Mouse (Mus musculus) ES-Bruce4 (cell line): ENCODE results near the gene Scamp1.

Experiments
- CTCF ChIP-seq: IDR thresholded peaks from one replicate; pipeline ENCODE4 v1.8.1; 2011; ENCODE audit warnings: low read depth, low read length
- EP300 ChIP-seq: IDR thresholded peaks from 2 replicates; pipeline ENCODE4 v1.6.1; 2011; ENCODE audit warnings: low read depth, low read length; ENCODE audit not compliant: insufficient read depth
- POLR2A ChIP-seq: IDR thresholded peaks from one replicate; pipeline ENCODE4 v1.8.1; 2011; ENCODE audit warnings: low read length; ENCODE audit not compliant: insufficient read depth

- no peak for TF ChIP-seq CTCF
- no peak for TF ChIP-seq POLR2A
- TF ChIP-seq EP300, result no peak
Observed at GRCm38 (mm10) chr13:94328063-94328462, 42.4 kb upstream of the Scamp1 start.
